In the genomic region with DNA sequence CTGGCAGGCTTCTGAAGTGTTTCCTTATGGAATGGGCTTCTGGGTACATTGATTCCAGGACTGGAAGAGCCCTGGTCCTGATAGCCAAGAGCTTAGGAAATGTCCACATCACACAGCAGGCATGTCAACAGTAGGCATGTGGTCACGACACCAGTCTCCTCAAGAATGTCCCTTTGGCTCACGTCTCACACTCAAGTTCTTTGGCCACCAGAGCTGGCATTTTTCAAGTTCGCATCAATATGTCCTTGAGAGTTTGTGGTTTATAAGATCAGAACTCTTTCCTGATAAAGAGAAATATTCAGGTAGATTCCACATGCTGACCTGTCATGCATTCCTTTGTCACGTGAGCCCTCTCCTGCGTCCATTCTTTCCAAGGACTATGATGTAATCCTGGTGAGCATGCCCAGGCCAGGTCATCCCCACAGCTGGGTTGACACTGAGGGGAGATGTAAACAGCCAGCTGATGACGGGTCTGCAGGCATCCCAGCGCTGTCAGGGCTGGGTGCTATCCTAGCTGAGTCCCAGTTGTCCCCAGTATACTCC, we compare ENCODE assay signal across 12 mouse cellular contexts. TPM values are rescaled to one million over a fixed set of nuclear protein-coding genes. Genes with fewer than 3 reads are reported as not detected.
DNase-seq lines count a peak whose midpoint lies in the region; ATAC-seq and TF ChIP-seq lines count a peak whose summit lies in the region.
"Had no signal": no experiment of that assay in that cellular context is flagged by ENCODE, and none has a peak within 500 bp of the region (broad histone marks: within the 10 kb centered on the region; RNA-seq: fewer than 3 reads in every experiment).

No protein-coding gene starts in this region.

- ATAC-seq in embryonic facial prominence, embryonic 12.5 days (ENCODE audit: insufficient number of reproducible peaks, insufficient read depth, low FRiP score, low TSS enrichment) = no peak
- no peak for ATAC-seq in limb, embryonic 13.5 days (ENCODE audit: low FRiP score, low read depth)

- no peaks in the 10 kb centered on the region for H3K9me3 ChIP-seq in embryonic facial prominence, embryonic 12.5 days
- H3K9me3 ChIP-seq in limb, embryonic 13.5 days = no peaks in the 10 kb centered on the region
- H3K9me3 ChIP-seq: heart, embryonic 13.5 days; megakaryocyte, embryonic 14.5 days had no signal

- H3K4me3 ChIP-seq in layer of hippocampus, adult 2 months = no peak overlapping the region
- no peak overlapping the region for H3K4me3 ChIP-seq in embryonic facial prominence, embryonic 12.5 days
- no peak overlapping the region for H3K4me3 ChIP-seq in limb, embryonic 13.5 days
- H3K4me3 ChIP-seq: erythroblast, embryonic 14.5 days; gastrocnemius, adult 2 months; heart, embryonic 13.5 days; megakaryocyte, embryonic 14.5 days had no signal

- H3K27me3 ChIP-seq in embryonic facial prominence, embryonic 12.5 days = no peaks in the 10 kb centered on the region
- H3K27me3 ChIP-seq in limb, embryonic 13.5 days = no peaks in the 10 kb centered on the region
- H3K27me3 ChIP-seq: heart, embryonic 13.5 days had no signal

- no peaks in the 10 kb centered on the region for H3K36me3 ChIP-seq in embryonic facial prominence, embryonic 12.5 days
- H3K36me3 ChIP-seq in limb, embryonic 13.5 days = peaks cover 3% of the 10 kb centered on the region

- no peak for TF ChIP-seq CTCF in layer of hippocampus, adult 2 months (conservative IDR thresholded peaks at IDR 0.05)

- 76% methylated on average over 7 of the region's 7 CpGs for WGBS in embryonic facial prominence, embryonic 12.5 days
- 73% methylated on average over 7 of the region's 7 CpGs for WGBS in limb, embryonic 13.5 days

- no peak for DNase-seq in layer of hippocampus, adult 2 months (ENCODE audit: low spot score in 2 of 2)
- no peak for DNase-seq in layer of hippocampus, adult 9-10 months (ENCODE audit: low spot score)
- peak; percentile 88 for DNase-seq in lung, postnatal 25 days (ENCODE audit: low spot score)
- DNase-seq in right cerebral cortex, postnatal 36 days (ENCODE audit: low spot score in 2 of 2) = no peak
- no peak for DNase-seq in spleen, postnatal 10 days (ENCODE audit: low spot score in 2 of 2)
- DNase-seq: cerebellum, adult 9-10 months; gastrocnemius, adult 2 months had no signal

- H3K4me1 ChIP-seq in embryonic facial prominence, embryonic 12.5 days = peaks cover 11% of the 10 kb centered on the region; the same call in 1 of the 2 replicates
- peaks cover 72% of the 10 kb centered on the region for H3K4me1 ChIP-seq in limb, embryonic 13.5 days

- H3K4me2 ChIP-seq in embryonic facial prominence, embryonic 12.5 days (replicated peaks) = no peak overlapping the region
- H3K4me2 ChIP-seq in limb, embryonic 13.5 days (replicated peaks) = no peak overlapping the region
- H3K4me2 ChIP-seq: heart, embryonic 13.5 days had no signal

- H3K9ac ChIP-seq in embryonic facial prominence, embryonic 12.5 days = no peak overlapping the region
- 0 out of 2 replicates have a peak overlapping the region, but pooled peaks have one; percentile 2 for H3K9ac ChIP-seq in limb, embryonic 13.5 days
- H3K9ac ChIP-seq: heart, embryonic 13.5 days had no signal

- H3K27ac ChIP-seq in layer of hippocampus, adult 2 months = peak overlapping the region; percentile 90
- 0 out of 2 replicates have a peak overlapping the region, but pooled peaks have one; percentile 24 for H3K27ac ChIP-seq in embryonic facial prominence, embryonic 12.5 days
- H3K27ac ChIP-seq in limb, embryonic 13.5 days = peak overlapping the region; percentile 81
- H3K27ac ChIP-seq: gastrocnemius, adult 2 months; heart, embryonic 13.5 days had no signal

RNA-seq across cellular contexts. Expression of gene Dusp7, which starts 40.3 kb away (rescaled TPM):
- total RNA-seq in layer of hippocampus, adult 2 months (2021) = 10 to 100 TPM; 81.7 to 93.2 TPM
- 51.1 and 59.2 TPM in 2 replicates for polyA plus RNA-seq in embryonic facial prominence, embryonic 12.5 days (2016; fragmentation: Nextera tagmentation; extraction: Ambion mirVana)
- 40.5 and 41.1 TPM in 2 replicates for polyA plus RNA-seq in limb, embryonic 13.5 days (2015; fragmentation: Nextera tagmentation; extraction: Ambion mirVana)

RNA-seq across cellular contexts. Expression of gene Poc1a, which starts 47.3 kb away (rescaled TPM):
- total RNA-seq in layer of hippocampus, adult 2 months (2021) = 10 to 100 TPM in 1 of 2 experiments, 1 to 10 TPM in 1; 8.6 to 14.5 TPM
- polyA plus RNA-seq in embryonic facial prominence, embryonic 12.5 days (2016; fragmentation: Nextera tagmentation; extraction: Ambion mirVana) = 25.7 and 27.9 TPM in 2 replicates
- polyA plus RNA-seq in limb, embryonic 13.5 days (2015; fragmentation: Nextera tagmentation; extraction: Ambion mirVana) = 23.8 and 24.0 TPM in 2 replicates

Comparison
In these comparisons a context has a peak if more than half of its experiments do, and no peak if none do; other contexts are left out.
1. H3K27ac ChIP-seq: peak in every context shown above with its lines; median percentile 90 in layer of hippocampus, adult 2 months; 81 in limb, embryonic 13.5 days; 24 in embryonic facial prominence, embryonic 12.5 days.